ENCODE assay signal across 7 mouse cellular contexts in genomic region chr3:80800299-80800994, GRCm38 (mm10). TPM values are rescaled to one million over a fixed set of nuclear protein-coding genes. Genes with fewer than 3 reads are reported as not detected.
DNase-seq lines count a peak whose midpoint lies in the region; ATAC-seq lines count a peak whose summit lies in the region.

No protein-coding gene starts in this region.

- no peaks in the 10 kb centered on the region for H3K9me3 ChIP-seq in midbrain, embryonic 11.5 days (ENCODE audit: control insufficient read depth, low read length)
- H3K9me3 ChIP-seq in stomach, embryonic 16.5 days (replicated peaks; ENCODE audit: control insufficient read depth, low read length), result no peaks in the 10 kb centered on the region

- ATAC-seq in granulocyte monocyte progenitor cell, adult 5-6 weeks (replicated peaks; ENCODE audit: poor library complexity, severe bottlenecking), result peak; percentile 76
- peak; percentile 55 for ATAC-seq in midbrain, embryonic 11.5 days (ENCODE audit: low FRiP score)
- no peak for ATAC-seq in stomach, embryonic 16.5 days (ENCODE audit: insufficient read depth, low FRiP score)

- peak overlapping the region; percentile 87 for H3K4me2 ChIP-seq in midbrain, embryonic 11.5 days
- H3K4me2 ChIP-seq in stomach, embryonic 16.5 days (ENCODE audit: low read depth, low read length), result peak overlapping the region; percentile 48

- 3% methylated on average over 29 of the region's 29 CpGs for WGBS in midbrain, embryonic 11.5 days
- 5% methylated on average over 29 of the region's 29 CpGs for WGBS in stomach, embryonic 16.5 days

- H3K9ac ChIP-seq in midbrain, embryonic 11.5 days (ENCODE audit: low read length), result peak overlapping the region; percentile 73
- H3K9ac ChIP-seq in stomach, embryonic 16.5 days (ENCODE audit: low read length), result 0 out of 2 replicates have a peak overlapping the region, but pooled peaks have one; percentile 11

- peak; percentile 2 for DNase-seq in ovary, postnatal 36 days (ENCODE audit: low spot score)
- no peak for DNase-seq in ovary, postnatal 14 days (ENCODE audit: low spot score)
- DNase-seq in cerebellum, postnatal 25 days, result peak; percentile 66 to 74
- DNase-seq in layer of hippocampus, adult 9-11 months, result peak; percentile 47
- peak; percentile 95 for DNase-seq in midbrain, embryonic 11.5 days (ENCODE audit: low spot score, missing footprints)

- peak overlapping the region; percentile 30; the same call in 1 of the 2 replicates for H3K27ac ChIP-seq in midbrain, embryonic 11.5 days (ENCODE audit: low read depth, low read length)
- no peak overlapping the region for H3K27ac ChIP-seq in stomach, embryonic 16.5 days (ENCODE audit: low read length)

- H3K27me3 ChIP-seq in midbrain, embryonic 11.5 days (ENCODE audit: control insufficient read depth, insufficient read depth, low read length), result 0 out of 2 replicates have a peak, but pooled peaks cover 2% of the 10 kb centered on the region
- peaks cover 26% of the 10 kb centered on the region for H3K27me3 ChIP-seq in stomach, embryonic 16.5 days (ENCODE audit: control insufficient read depth, insufficient read depth, low read length)

- H3K36me3 ChIP-seq in midbrain, embryonic 11.5 days (ENCODE audit: control insufficient read depth, insufficient read depth, low read length), result no peaks in the 10 kb centered on the region
- H3K36me3 ChIP-seq in stomach, embryonic 16.5 days (ENCODE audit: control insufficient read depth, insufficient read depth, low read length), result no peaks in the 10 kb centered on the region

- H3K4me1 ChIP-seq in midbrain, embryonic 11.5 days (ENCODE audit: control insufficient read depth, insufficient read depth, low read length), result 0 out of 2 replicates have a peak, but pooled peaks cover 3% of the 10 kb centered on the region
- no peaks in the 10 kb centered on the region; the same call in 1 of the 2 replicates for H3K4me1 ChIP-seq in stomach, embryonic 16.5 days (ENCODE audit: control insufficient read depth, insufficient read depth, low read length)

- H3K4me3 ChIP-seq in midbrain, embryonic 11.5 days (ENCODE audit: low read depth, low read length), result peak overlapping the region; percentile 49
- H3K4me3 ChIP-seq in stomach, embryonic 16.5 days (replicated peaks; ENCODE audit: low read length), result peak overlapping the region; percentile 35

RNA-seq across cellular contexts. Expression of gene Gria2, which starts 2.2 kb away (rescaled TPM):
- not detected in 2 replicates for total RNA-seq in granulocyte monocyte progenitor cell, adult 5-6 weeks (2014; fragmentation: Nextera tagmentation)
- not detected in 2 replicates for total RNA-seq in granulocyte monocyte progenitor cell, adult 5-6 weeks (2017)
- 12.0 and 13.9 TPM in 2 replicates for polyA plus RNA-seq in midbrain, embryonic 11.5 days (2014; fragmentation: Nextera tagmentation; extraction: Ambion mirVana)
- 2.8 and 3.1 TPM in 2 replicates for polyA plus RNA-seq in stomach, embryonic 16.5 days (2015; fragmentation: Nextera tagmentation; extraction: Ambion mirVana)
